Comparison of ENCODE assay signal across 17 mouse cellular contexts in the genomic region with DNA sequence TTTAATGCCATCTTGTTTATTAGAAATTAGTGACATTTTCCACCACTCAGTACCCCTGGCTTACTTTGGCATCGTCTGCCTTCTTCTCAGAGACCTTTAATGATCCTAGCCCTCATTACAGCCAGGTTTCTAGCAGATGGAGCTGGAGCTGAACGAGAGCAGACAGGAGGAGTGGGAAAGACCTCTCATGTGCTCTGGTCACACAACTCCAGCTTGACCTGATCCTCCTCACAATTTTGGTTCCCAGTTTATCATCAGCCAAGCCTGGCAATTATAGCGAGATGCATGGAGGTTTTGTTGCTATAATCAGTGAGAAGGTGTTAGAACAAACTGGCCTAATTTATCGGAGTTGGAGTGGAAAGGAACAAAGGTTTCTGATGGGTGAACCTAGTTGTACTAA.
A peak's percentile ranks its signal among the peaks of the same experiment; 100 is the strongest.
DNase-seq lines count a peak whose midpoint lies in the region; ATAC-seq and TF ChIP-seq lines count a peak whose summit lies in the region.
"Had no signal": no experiment of that assay in that cellular context is flagged by ENCODE, and none has a peak within 500 bp of the region (broad histone marks: within the 10 kb centered on the region; RNA-seq: fewer than 3 reads in every experiment).

No protein-coding gene starts in this region.

- no peak for ATAC-seq in forebrain, embryonic 12.5 days (ENCODE audit: low FRiP score)
- ATAC-seq in forebrain, postnatal 0 days, result no peak
- ATAC-seq in forebrain, embryonic 14.5 days, result peak; percentile 40; the same call in 1 of the 2 replicates
- no peak for ATAC-seq in forebrain, embryonic 15.5 days (replicated peaks)

- WGBS in forebrain, embryonic 12.5 days, result 43% methylated on average over 4 of the region's 4 CpGs
- WGBS in forebrain, postnatal 0 days, result 39% methylated on average over 4 of the region's 4 CpGs
- 20% methylated on average over 4 of the region's 4 CpGs for WGBS in forebrain, embryonic 14.5 days
- 26% methylated on average over 4 of the region's 4 CpGs for WGBS in forebrain, embryonic 15.5 days
- 69% methylated on average over 4 of the region's 4 CpGs for WGBS in embryonic facial prominence, embryonic 10.5 days

- no peak overlapping the region for H3K4me2 ChIP-seq in forebrain, embryonic 12.5 days
- H3K4me2 ChIP-seq in forebrain, postnatal 0 days (ENCODE audit: low read depth), result no peak overlapping the region
- no peak overlapping the region for H3K4me2 ChIP-seq in forebrain, embryonic 14.5 days (ENCODE audit: low read length)
- H3K4me2 ChIP-seq in forebrain, embryonic 15.5 days (replicated peaks), result no peak overlapping the region
- H3K4me2 ChIP-seq: embryonic facial prominence, embryonic 13.5 days; embryonic facial prominence, embryonic 15.5 days had no signal

- H3K4me1 ChIP-seq in forebrain, embryonic 12.5 days, result peaks cover 32% of the 10 kb centered on the region
- H3K4me1 ChIP-seq in forebrain, postnatal 0 days (ENCODE audit: insufficient read depth), result no peaks in the 10 kb centered on the region
- H3K4me1 ChIP-seq in forebrain, embryonic 14.5 days (ENCODE audit: control insufficient read depth, insufficient read depth, low read length), result peaks cover 26% of the 10 kb centered on the region
- peaks cover 32% of the 10 kb centered on the region for H3K4me1 ChIP-seq in forebrain, embryonic 15.5 days
- H3K4me1 ChIP-seq in embryonic facial prominence, embryonic 10.5 days, result peaks cover 22% of the 10 kb centered on the region
- H3K4me1 ChIP-seq: embryonic facial prominence, embryonic 13.5 days; embryonic facial prominence, embryonic 15.5 days had no signal

- H3K4me3 ChIP-seq in forebrain, embryonic 12.5 days (replicated peaks), result no peak overlapping the region
- H3K4me3 ChIP-seq in forebrain, postnatal 0 days (ENCODE audit: low read depth, low read length), result no peak overlapping the region
- H3K4me3 ChIP-seq in forebrain, embryonic 14.5 days (ENCODE audit: low read depth, low read length), result no peak overlapping the region
- no peak overlapping the region for H3K4me3 ChIP-seq in forebrain, embryonic 15.5 days
- H3K4me3 ChIP-seq in embryonic facial prominence, embryonic 10.5 days, result no peak overlapping the region
- H3K4me3 ChIP-seq: embryonic facial prominence, embryonic 13.5 days; embryonic facial prominence, embryonic 15.5 days; erythroblast, embryonic 14.5 days had no signal

- H3K9ac ChIP-seq in forebrain, embryonic 12.5 days, result no peak overlapping the region
- no peak overlapping the region for H3K9ac ChIP-seq in forebrain, postnatal 0 days
- H3K9ac ChIP-seq in forebrain, embryonic 14.5 days (ENCODE audit: low read length), result no peak overlapping the region
- H3K9ac ChIP-seq in forebrain, embryonic 15.5 days (replicated peaks), result no peak overlapping the region
- H3K9ac ChIP-seq: embryonic facial prominence, embryonic 13.5 days; embryonic facial prominence, embryonic 15.5 days had no signal

- DNase-seq in forebrain, postnatal 0 days, result no peak
- peak; percentile 55 for DNase-seq in forebrain, embryonic 14.5 days (ENCODE audit: low spot score)
- DNase-seq in embryonic facial prominence, embryonic 10.5 days (ENCODE audit: low spot score), result no peak
- no peak for DNase-seq in gastrocnemius, adult 18-20 months (ENCODE audit: low spot score)
- DNase-seq: adrenal gland, adult 2 months; adrenal gland, postnatal 10 days; adrenal gland, postnatal 25 days; cerebellum, adult 11-12 months; cerebellum, adult 2 months; cerebellum, adult 9-10 months; cerebellum, postnatal 10 days; cerebellum, postnatal 25 days had no signal

- H3K27ac ChIP-seq in forebrain, embryonic 12.5 days, result 0 out of 2 replicates have a peak overlapping the region, but pooled peaks have one; percentile 10
- no peak overlapping the region for H3K27ac ChIP-seq in forebrain, postnatal 0 days (ENCODE audit: low read depth, low read length)
- no peak overlapping the region for H3K27ac ChIP-seq in forebrain, embryonic 14.5 days (ENCODE audit: low read depth, low read length)
- no peak overlapping the region for H3K27ac ChIP-seq in forebrain, embryonic 15.5 days (replicated peaks)
- H3K27ac ChIP-seq in embryonic facial prominence, embryonic 10.5 days (replicated peaks), result peak overlapping the region; percentile 19; the same call in 1 of the 2 replicates
- H3K27ac ChIP-seq: embryonic facial prominence, embryonic 13.5 days; embryonic facial prominence, embryonic 15.5 days had no signal

- no peaks in the 10 kb centered on the region for H3K9me3 ChIP-seq in forebrain, embryonic 12.5 days
- H3K9me3 ChIP-seq in forebrain, postnatal 0 days (ENCODE audit: low read length), result no peaks in the 10 kb centered on the region
- H3K9me3 ChIP-seq in forebrain, embryonic 14.5 days (replicated peaks; ENCODE audit: control insufficient read depth, low read length), result no peaks in the 10 kb centered on the region
- H3K9me3 ChIP-seq in forebrain, embryonic 15.5 days, result no peaks in the 10 kb centered on the region
- no peaks in the 10 kb centered on the region for H3K9me3 ChIP-seq in embryonic facial prominence, embryonic 10.5 days
- H3K9me3 ChIP-seq: embryonic facial prominence, embryonic 13.5 days; embryonic facial prominence, embryonic 15.5 days had no signal

- H3K36me3 ChIP-seq in forebrain, embryonic 12.5 days (replicated peaks), result no peaks in the 10 kb centered on the region
- no peaks in the 10 kb centered on the region for H3K36me3 ChIP-seq in forebrain, postnatal 0 days (ENCODE audit: insufficient read depth)
- H3K36me3 ChIP-seq in forebrain, embryonic 14.5 days (ENCODE audit: control insufficient read depth, insufficient read depth, low read length), result no peaks in the 10 kb centered on the region
- H3K36me3 ChIP-seq in forebrain, embryonic 15.5 days, result no peaks in the 10 kb centered on the region
- H3K36me3 ChIP-seq in embryonic facial prominence, embryonic 10.5 days (replicated peaks), result no peaks in the 10 kb centered on the region
- H3K36me3 ChIP-seq: embryonic facial prominence, embryonic 13.5 days; embryonic facial prominence, embryonic 15.5 days had no signal

- TF ChIP-seq CTCF in forebrain, postnatal 0 days (IDR thresholded peaks at IDR 0.05; ENCODE audit: low read depth), result no peak

- H3K27me3 ChIP-seq in forebrain, embryonic 12.5 days, result no peaks in the 10 kb centered on the region
- no peaks in the 10 kb centered on the region; the same call in 1 of the 2 replicates for H3K27me3 ChIP-seq in forebrain, postnatal 0 days (ENCODE audit: insufficient read depth, low read length)
- H3K27me3 ChIP-seq in forebrain, embryonic 14.5 days (replicated peaks; ENCODE audit: control insufficient read depth, insufficient read depth, low read length), result no peaks in the 10 kb centered on the region; the same call in 1 of the 2 replicates
- H3K27me3 ChIP-seq in forebrain, embryonic 15.5 days, result no peaks in the 10 kb centered on the region
- H3K27me3 ChIP-seq in embryonic facial prominence, embryonic 10.5 days (replicated peaks; ENCODE audit: low read depth, poor library complexity, severe bottlenecking), result no peaks in the 10 kb centered on the region
- H3K27me3 ChIP-seq: embryonic facial prominence, embryonic 13.5 days; embryonic facial prominence, embryonic 15.5 days had no signal

Comparison
In these comparisons a context has a peak if more than half of its experiments do, and no peak if none do; other contexts are left out.
1. H3K27ac ChIP-seq: peak in forebrain, embryonic 12.5 days (single experiment) and embryonic facial prominence, embryonic 10.5 days (single experiment); none in forebrain, postnatal 0 days (single experiment), forebrain, embryonic 14.5 days (single experiment) and forebrain, embryonic 15.5 days (single experiment).